Mouse (Mus musculus) MEL (cell line): ENCODE data around the gene Kctd20.

Source experiments
- KAT2A ChIP-seq: conservative IDR thresholded peaks from 2 replicates; pipeline ENCODE4 v1.6.1; 2012; ENCODE audit warnings: low read depth, low read length, improper control_type of control experiment, inconsistent platforms
- MAFK ChIP-seq: IDR thresholded peaks from 2 replicates; pipeline ENCODE4 v1.6.1; 2011; ENCODE audit warnings: low read depth, mild to moderate bottlenecking, low read length, improper control_type of control experiment, borderline replicate concordance
- POLR2A ChIP-seq, 2 experiments: IDR thresholded peaks; 2 replicates each; pipeline ENCODE4 v1.6.1; 2011 to 2012; ENCODE audit warnings: low read length in 2 of 2, mild to moderate bottlenecking in 2 of 2, control low read depth in 1 of 2, improper control_type of control experiment in 1 of 2, low read depth in 1 of 2, moderate library complexity in 1 of 2; ENCODE audit not compliant: control insufficient read depth in 1 of 2, insufficient read depth in 1 of 2, poor library complexity in 1 of 2

GRCm38 (mm10) chr17:28913200-28913599, 38.5 kb upstream of the Kctd20 start:
- no peak for TF ChIP-seq MAFK
- TF ChIP-seq POLR2A (IDR thresholded peaks at IDR 0.05; ENCODE audit: control insufficient read depth in 1 of 2, insufficient read depth in 1 of 2, low read depth in 1 of 2, low read length in 2 of 2, poor library complexity in 1 of 2): no peak
- no peak for TF ChIP-seq KAT2A
